Mouse (Mus musculus) heart, embryonic 12.5 days (tissue): ENCODE data around the gene Atp2b2. TPM values are rescaled to one million over a fixed set of nuclear protein-coding genes. Genes with fewer than 3 reads are reported as not detected.

Source experiments
- ATAC-seq: fragments of 200-750 bp; cut with Nextera tagmentation; 2 replicates; pipeline ENCODE4 v1.8.0; 2017; ENCODE audit warnings: moderate TSS enrichment, moderate library complexity; ENCODE audit not compliant: insufficient number of reproducible peaks, low FRiP score
- H3K27ac ChIP-seq: fragments of 300-500 bp; sonication (generic); 2 replicates; pipeline ENCODE4 v1.5.1; 2016; ENCODE audit warnings: mild to moderate bottlenecking, moderate library complexity; ENCODE audit not compliant: poor library complexity, severe bottlenecking
- H3K27me3 ChIP-seq: fragments of 300-500 bp; sonication (generic); replicated peaks from 2 replicates; pipeline ENCODE4 v1.6.1; 2016; ENCODE audit warnings: mild to moderate bottlenecking, moderate library complexity
- H3K36me3 ChIP-seq: fragments of 300-500 bp; sonication (generic); 2 replicates; pipeline ENCODE4 v1.6.1; 2016; ENCODE audit warnings: mild to moderate bottlenecking, moderate library complexity
- H3K4me1 ChIP-seq: fragments of 300-500 bp; sonication (generic); replicated peaks from 2 replicates; pipeline ENCODE4 v1.6.1; 2016; ENCODE audit warnings: mild to moderate bottlenecking
- H3K4me2 ChIP-seq: fragments of 300-500 bp; sonication (generic); 2 replicates; pipeline ENCODE4 v1.6.1; 2016; ENCODE audit warnings: mild to moderate bottlenecking, moderate library complexity
- H3K4me3 ChIP-seq: fragments of 300-500 bp; sonication (generic); 2 replicates; pipeline ENCODE4 v1.5.1; 2016; ENCODE audit warnings: mild to moderate bottlenecking
- H3K9ac ChIP-seq: fragments of 300-500 bp; sonication (generic); 2 replicates; pipeline ENCODE4 v1.6.1; 2016; ENCODE audit warnings: mild to moderate bottlenecking, moderate library complexity
- H3K9me3 ChIP-seq: fragments of 300-500 bp; sonication (generic); replicated peaks from 2 replicates; pipeline ENCODE4 v1.6.1; 2016; ENCODE audit warnings: mild to moderate bottlenecking, moderate library complexity
- WGBS: fragments of 180-500 bp; shearing (Covaris S2); methylation state at CpG from one replicate; pipeline ENCODE4 v1.1.7; 2016; 5-methylcytosine and 5-hydroxymethylcytosine counted together
- polyA plus RNA-seq: library from polyadenylated mRNA; unstranded; fragments of >200 nt; fragmentation: Nextera tagmentation; extraction: Ambion mirVana; gene quantifications from 2 replicates; pipeline ENCODE4 v1.2.1, GENCODE M21; 2016

The Atp2b2 gene
- polyA plus RNA-seq, 1 experiment from 2014 or later, result 0.03 TPM

DNA sequence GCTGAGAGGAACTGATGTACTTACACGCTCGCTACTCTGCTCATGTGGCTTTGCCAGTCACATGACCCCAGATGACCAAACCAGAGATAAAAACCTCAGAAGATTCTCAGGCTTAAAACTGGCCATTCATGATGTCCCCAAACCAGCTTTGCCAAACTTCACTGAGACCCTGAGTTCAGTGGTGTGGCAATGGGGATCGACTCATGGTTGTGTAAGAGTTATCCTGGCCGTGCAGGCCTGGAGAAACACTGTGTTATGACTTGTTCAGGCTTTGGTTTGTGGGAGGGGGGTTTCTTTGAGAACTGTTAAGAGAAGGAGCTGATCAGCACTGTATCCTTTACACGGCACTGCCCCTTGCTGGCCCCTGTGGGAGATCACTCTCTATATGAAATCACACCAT is 250.0 kb downstream of the Atp2b2 start:
- H3K4me2 ChIP-seq, result no peak overlapping the region
- no peaks in the 10 kb centered on the region for H3K9me3 ChIP-seq
- no peak overlapping the region for H3K4me3 ChIP-seq
- 75% methylated on average over 5 of the region's 5 CpGs for WGBS
- no peaks in the 10 kb centered on the region for H3K36me3 ChIP-seq
- ATAC-seq, result no peak
- H3K9ac ChIP-seq, result no peak overlapping the region
- H3K27me3 ChIP-seq, result peaks cover 5% of the 10 kb centered on the region; the same call in 1 of the 2 replicates
- no peak overlapping the region for H3K27ac ChIP-seq
- H3K4me1 ChIP-seq, result peaks cover 32% of the 10 kb centered on the region

- Histone ChIP-seq H3K4me2 (no peak overlapping the region), H3K9me3 (no peaks in the 10 kb centered on the region), H3K9ac (no peak overlapping the region), H3K4me1 (peaks cover 22% of the 10 kb centered on the region), H3K27me3 (no peaks in the 10 kb centered on the region; the same call in 1 of the 2 replicates), H3K27ac (no peak overlapping the region), H3K36me3 (no peaks in the 10 kb centered on the region), H3K4me3 (no peak overlapping the region)
- 80% methylated on average over 8 of the region's 8 CpGs for WGBS
- ATAC-seq, result no peak
These were observed 251.4 kb downstream of the Atp2b2 start for GRCm38 (mm10) chr6:113791012-113791411.

GRCm38 (mm10) chr6:113787459-113787968 is 254.9 kb downstream of the Atp2b2 start:
- WGBS, result 49% methylated on average over 6 of the region's 6 CpGs
- Histone ChIP-seq H3K4me1 (0 out of 2 replicates have a peak, but pooled peaks cover 7% of the 10 kb centered on the region), H3K4me2 (no peak overlapping the region), H3K9me3 (no peaks in the 10 kb centered on the region), H3K27ac (no peak overlapping the region), H3K4me3 (no peak overlapping the region), H3K9ac (no peak overlapping the region), H3K27me3 (peaks cover 3% of the 10 kb centered on the region; the same call in 1 of the 2 replicates), H3K36me3 (no peaks in the 10 kb centered on the region)
- ATAC-seq, result no peak

GRCm38 (mm10) chr6:113785658-113786057 is 256.8 kb downstream of the Atp2b2 start:
- Histone ChIP-seq H3K27ac (no peak overlapping the region), H3K9ac (no peak overlapping the region), H3K9me3 (no peaks in the 10 kb centered on the region), H3K27me3 (peaks cover 3% of the 10 kb centered on the region; the same call in 1 of the 2 replicates), H3K4me1 (0 out of 2 replicates have a peak, but pooled peaks cover 7% of the 10 kb centered on the region), H3K4me2 (no peak overlapping the region), H3K36me3 (no peaks in the 10 kb centered on the region), H3K4me3 (no peak overlapping the region)
- ATAC-seq, result no peak
- WGBS, result 71% methylated on average over 7 of the region's 7 CpGs

DNA sequence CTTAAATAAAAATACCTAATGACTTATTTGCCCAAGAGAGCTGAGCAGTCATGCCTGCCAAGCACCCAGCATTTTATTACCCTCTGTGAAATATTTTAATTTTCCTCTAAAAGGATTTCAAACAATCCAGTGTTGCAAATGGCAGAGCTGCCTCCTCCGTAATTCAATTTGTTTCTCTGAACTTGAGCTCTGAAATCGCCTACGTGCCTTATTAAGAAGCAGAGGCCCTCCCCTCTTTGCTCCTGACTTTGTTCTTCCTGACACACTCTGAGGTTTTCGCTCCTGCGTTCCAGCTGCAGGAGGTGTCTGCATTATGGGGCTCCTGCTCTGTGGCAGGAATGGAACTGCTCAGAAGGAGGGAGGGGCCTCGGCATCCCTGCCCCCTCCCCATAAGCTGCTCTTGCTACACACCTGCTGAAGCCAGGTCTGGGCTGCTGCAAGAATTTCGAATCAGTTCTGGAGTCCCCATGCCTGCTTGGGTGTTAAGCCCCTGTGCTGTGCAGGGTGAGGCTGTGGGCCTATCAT is 264.1 kb downstream of the Atp2b2 start:
- Histone ChIP-seq H3K4me1 (no peaks in the 10 kb centered on the region), H3K9me3 (no peaks in the 10 kb centered on the region), H3K4me2 (no peak overlapping the region), H3K27me3 (peaks cover 3% of the 10 kb centered on the region; the same call in 1 of the 2 replicates), H3K4me3 (no peak overlapping the region), H3K27ac (no peak overlapping the region), H3K36me3 (no peaks in the 10 kb centered on the region), H3K9ac (no peak overlapping the region)
- no peak for ATAC-seq
- 62% methylated on average over 7 of the region's 7 CpGs for WGBS

GRCm38 (mm10) chr6:113768804-113769203 is 273.6 kb downstream of the Atp2b2 start:
- no peaks in the 10 kb centered on the region for H3K36me3 ChIP-seq
- H3K4me2 ChIP-seq, result no peak overlapping the region
- no peak overlapping the region for H3K27ac ChIP-seq
- H3K27me3 ChIP-seq, result peaks cover 32% of the 10 kb centered on the region
- H3K4me3 ChIP-seq, result no peak overlapping the region
- ATAC-seq, result no peak
- no peaks in the 10 kb centered on the region for H3K4me1 ChIP-seq
- H3K9ac ChIP-seq, result no peak overlapping the region
- no peaks in the 10 kb centered on the region for H3K9me3 ChIP-seq
- WGBS, result 62% methylated on average over 11 of the region's 11 CpGs

- no peak for ATAC-seq
- H3K27me3 ChIP-seq, result peaks cover 55% of the 10 kb centered on the region
- H3K9ac ChIP-seq, result no peak overlapping the region
- WGBS, result 26% methylated on average over 7 of the region's 7 CpGs
- no peak overlapping the region for H3K4me2 ChIP-seq
- H3K9me3 ChIP-seq, result no peaks in the 10 kb centered on the region
- no peaks in the 10 kb centered on the region for H3K36me3 ChIP-seq
- H3K4me3 ChIP-seq, result no peak overlapping the region
- H3K27ac ChIP-seq, result no peak overlapping the region
- no peaks in the 10 kb centered on the region for H3K4me1 ChIP-seq
These were observed 280.8 kb downstream of the Atp2b2 start for GRCm38 (mm10) chr6:113761644-113762043.

DNA sequence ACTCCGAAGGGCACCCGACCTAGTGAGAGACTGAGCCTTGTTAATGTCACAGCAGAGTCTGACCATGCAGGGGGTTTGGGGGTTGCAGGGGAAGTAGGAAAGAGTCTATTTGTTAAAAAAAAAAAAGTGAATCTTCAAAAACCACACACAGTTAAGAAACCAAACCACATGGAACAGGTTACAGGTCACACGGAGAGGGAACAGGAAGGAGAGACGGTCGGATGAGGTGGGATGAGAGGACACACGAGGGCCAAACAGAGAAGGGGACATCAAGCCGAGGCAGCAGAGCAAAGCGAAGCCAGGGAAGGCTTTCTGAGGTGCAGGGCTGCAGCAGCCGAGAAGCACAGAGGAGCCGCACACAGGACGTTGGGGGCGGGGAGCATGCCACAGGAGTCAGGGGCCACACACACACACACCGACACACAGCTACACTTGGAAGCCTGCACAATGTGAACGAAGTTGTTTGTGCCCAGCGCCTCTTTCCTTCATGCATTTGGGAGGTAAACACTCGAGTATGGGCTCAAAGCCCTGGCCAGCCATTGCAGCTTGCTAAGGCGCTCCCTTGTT is 293.2 kb downstream of the Atp2b2 start:
- H3K27ac ChIP-seq, result no peak overlapping the region
- 64% methylated on average over 17 of the region's 17 CpGs for WGBS

GRCm38 (mm10) chr6:113748351-113748750 is 294.1 kb downstream of the Atp2b2 start:
- peak overlapping the region; percentile 23 for H3K4me3 ChIP-seq
- H3K9me3 ChIP-seq, result no peaks in the 10 kb centered on the region
- H3K4me2 ChIP-seq, result peak overlapping the region; percentile 40
- H3K36me3 ChIP-seq, result no peaks in the 10 kb centered on the region
- WGBS, result 22% methylated on average over 26 of the region's 26 CpGs
- H3K9ac ChIP-seq, result no peak overlapping the region
- no peak for ATAC-seq
- peaks cover 3% of the 10 kb centered on the region; the same call in 1 of the 2 replicates for H3K4me1 ChIP-seq
- H3K27ac ChIP-seq, result no peak overlapping the region
- peaks cover 57% of the 10 kb centered on the region for H3K27me3 ChIP-seq

More for the DNA sequence above, 293.2 kb downstream of the Atp2b2 start:
- Histone ChIP-seq H3K27me3 (peaks cover 59% of the 10 kb centered on the region), H3K4me1 (peaks cover 3% of the 10 kb centered on the region; the same call in 1 of the 2 replicates), H3K4me3 (no peak overlapping the region), H3K9me3 (no peaks in the 10 kb centered on the region), H3K36me3 (no peaks in the 10 kb centered on the region), H3K4me2 (no peak overlapping the region), H3K9ac (no peak overlapping the region)
- no peak for ATAC-seq

- Histone ChIP-seq H3K27ac (no peak overlapping the region), H3K9me3 (no peaks in the 10 kb centered on the region), H3K4me3 (no peak overlapping the region), H3K36me3 (no peaks in the 10 kb centered on the region), H3K27me3 (peaks cover 57% of the 10 kb centered on the region), H3K4me1 (peaks cover 3% of the 10 kb centered on the region; the same call in 1 of the 2 replicates), H3K4me2 (no peak overlapping the region), H3K9ac (no peak overlapping the region)
- 79% methylated on average over 14 of the region's 14 CpGs for WGBS
- no peak for ATAC-seq
These were observed 295.1 kb downstream of the Atp2b2 start for GRCm38 (mm10) chr6:113747284-113747683.

- ATAC-seq, result no peak
- Histone ChIP-seq H3K4me1 (peaks cover 3% of the 10 kb centered on the region; the same call in 1 of the 2 replicates), H3K36me3 (no peaks in the 10 kb centered on the region), H3K9me3 (no peaks in the 10 kb centered on the region), H3K27ac (no peak overlapping the region), H3K4me2 (no peak overlapping the region), H3K27me3 (peaks cover 44% of the 10 kb centered on the region), H3K4me3 (no peak overlapping the region), H3K9ac (no peak overlapping the region)
These were observed 297.3 kb downstream of the Atp2b2 start for GRCm38 (mm10) chr6:113745117-113745516.
